Mouse (Mus musculus) heart, postnatal 10 days (tissue): ENCODE results near the gene Zfp692. TPM values are rescaled to one million over a fixed set of nuclear protein-coding genes. Genes with fewer than 3 reads are reported as not detected.
A peak's percentile ranks its signal among the peaks of the same experiment; 100 is the strongest.
"Not testable (repeated sequence)": the region's sequence is repeated elsewhere in the genome, so short reads cannot be mapped to it uniquely, and the experiment has no call there.

Source experiments
- DNase-seq, 2 experiments: peaks; one replicate each; pipeline ENCODE4 v3.0.0; 2021
- intact Hi-C: fragments of 180-260 bp; cut with DNase I; formaldehyde crosslinking; loops from one replicate; pipeline ENCODE4 v1.15.1; 2025
- total RNA-seq, 2 experiments: library from RNA; stranded (reverse); gene quantifications; 2 replicates each; pipeline ENCODE4 v1.2.3; 2021

Gene Zfp692
- total RNA-seq, 2 experiments from 2014 or later = 4.5 TPM

DNA sequence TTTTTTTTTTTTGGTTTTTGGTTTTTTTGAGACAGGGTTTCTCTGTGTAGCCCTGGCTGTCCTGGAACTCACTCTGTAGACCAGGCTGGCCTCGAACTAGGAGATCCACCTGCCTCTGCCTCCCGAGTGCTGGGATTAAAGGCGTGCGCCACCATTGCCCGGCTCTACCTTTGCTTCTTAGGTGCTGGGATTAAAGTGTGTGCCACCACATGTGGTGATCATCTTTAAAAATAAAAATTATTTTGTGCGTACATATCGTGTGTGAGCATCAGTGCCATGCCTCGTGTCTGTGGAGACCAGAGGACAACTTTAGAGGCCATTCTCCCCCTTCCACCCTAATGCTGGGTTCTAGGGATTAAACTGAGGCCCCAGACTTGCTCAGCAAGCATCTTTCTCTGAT lies 1.6 kb upstream of the Zfp692 start:
- DNase-seq, intact Hi-C loops: not testable (repeated sequence)

DNA sequence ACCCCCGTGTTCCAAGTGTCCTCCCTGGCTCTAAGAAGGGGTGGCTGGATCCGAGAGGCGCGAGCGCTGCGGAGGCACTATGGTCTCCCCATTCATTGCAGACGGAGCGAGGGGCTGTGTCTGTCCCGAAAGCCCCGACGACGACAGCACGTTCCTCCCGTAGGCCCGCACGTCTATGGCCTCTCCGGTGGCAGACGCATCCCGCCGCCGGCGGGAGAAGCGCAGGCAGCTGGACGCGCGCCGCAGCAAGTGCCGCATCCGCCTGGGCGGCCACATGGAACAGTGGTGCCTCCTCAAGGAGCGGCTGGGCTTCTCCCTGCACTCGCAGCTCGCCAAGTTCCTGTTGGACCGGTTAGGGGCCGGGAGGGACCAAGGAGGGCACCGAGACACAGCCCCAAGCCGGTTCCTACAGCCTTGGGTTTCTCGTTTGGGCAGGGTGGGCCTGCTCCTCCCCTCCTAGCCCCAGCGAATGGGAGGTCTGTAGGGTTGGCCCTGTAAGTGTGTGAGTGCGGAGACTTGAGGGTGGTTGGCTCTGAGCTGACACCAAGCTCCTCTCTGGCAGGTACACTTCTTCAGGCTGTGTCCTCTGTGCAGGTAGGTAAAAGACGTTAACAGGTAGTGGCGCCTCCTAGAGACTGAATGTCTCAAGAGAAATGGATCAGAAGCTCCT lies 677 bp downstream of the Zfp692 start:
- intact Hi-C loops = no loop called here
- peak; percentile 64 to 66 for DNase-seq

DNA sequence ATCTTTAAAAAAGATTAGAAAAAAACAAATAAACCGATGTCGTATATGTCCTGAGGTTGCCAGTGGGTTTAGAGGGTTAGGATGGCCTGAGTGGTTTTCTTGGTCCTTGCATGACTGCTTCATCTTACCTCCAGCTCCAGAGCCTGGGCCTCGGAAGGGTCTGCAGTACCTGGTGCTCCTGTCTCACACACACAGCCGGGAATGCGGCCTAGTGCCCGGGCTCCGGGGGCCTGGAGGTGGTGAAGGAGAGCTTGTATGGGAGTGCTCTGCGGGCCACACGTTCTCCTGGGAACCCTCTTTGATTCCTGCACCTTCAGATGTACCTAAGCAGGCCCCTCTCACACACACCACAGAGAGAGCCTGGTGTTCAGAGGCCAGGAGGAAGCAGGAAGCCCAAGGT lies 1.8 kb downstream of the Zfp692 start:
- intact Hi-C loops = no loop called here
- no peak for DNase-seq

DNA sequence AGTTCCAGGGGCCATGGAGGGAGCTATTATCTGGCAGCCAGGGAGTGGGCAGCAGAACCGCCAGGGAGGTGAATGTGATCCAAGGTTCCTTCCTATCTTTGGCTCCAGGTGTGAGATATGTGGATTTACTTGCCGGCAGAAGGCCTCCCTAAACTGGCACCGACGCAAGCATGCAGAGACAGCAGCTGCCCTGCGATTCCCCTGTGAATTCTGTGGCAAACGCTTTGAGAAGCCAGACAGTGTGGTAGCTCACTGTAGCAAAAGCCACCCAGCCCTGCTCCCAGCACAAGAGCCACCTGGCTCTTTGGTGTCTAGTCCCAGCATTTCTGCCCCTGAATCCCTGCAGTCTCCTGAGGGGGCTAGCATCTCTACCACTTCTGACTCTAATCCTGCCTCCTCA lies 7.2 kb downstream of the Zfp692 start:
- intact Hi-C loops = no loop called here
- DNase-seq = peak in 1 of 2 experiments; percentile 29

DNA sequence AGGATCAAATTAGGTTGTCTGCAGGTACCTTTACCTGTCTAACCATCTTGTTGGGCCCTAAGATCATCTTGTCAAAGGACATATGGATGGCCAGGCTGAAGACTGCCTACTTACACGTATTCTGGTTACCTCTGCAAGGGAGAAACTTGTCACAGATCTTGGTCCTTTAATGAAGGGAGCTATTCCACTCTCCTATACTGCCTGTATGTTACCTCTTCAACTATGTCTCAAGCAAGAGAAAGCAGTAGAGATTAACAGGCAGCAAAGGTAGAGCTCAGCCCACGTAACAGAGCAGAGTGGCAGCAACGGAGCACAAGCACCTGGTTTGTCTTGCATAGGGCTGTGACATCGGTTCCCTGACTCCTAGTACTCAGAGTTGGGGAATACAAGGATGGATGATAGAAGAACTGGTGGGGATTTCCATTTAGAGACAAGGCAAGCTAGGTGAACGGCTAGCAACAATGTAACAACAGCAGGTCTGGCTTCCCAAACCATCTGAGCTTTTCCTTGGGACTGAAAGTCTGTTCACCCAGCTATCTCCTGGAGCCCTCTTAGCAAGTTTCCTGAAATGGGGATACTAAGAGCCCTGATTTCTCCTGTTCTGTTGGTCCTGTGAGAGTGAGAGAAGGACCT lies 8.8 kb downstream of the Zfp692 start:
- intact Hi-C loops = no loop called here
- no peak for DNase-seq

DNA sequence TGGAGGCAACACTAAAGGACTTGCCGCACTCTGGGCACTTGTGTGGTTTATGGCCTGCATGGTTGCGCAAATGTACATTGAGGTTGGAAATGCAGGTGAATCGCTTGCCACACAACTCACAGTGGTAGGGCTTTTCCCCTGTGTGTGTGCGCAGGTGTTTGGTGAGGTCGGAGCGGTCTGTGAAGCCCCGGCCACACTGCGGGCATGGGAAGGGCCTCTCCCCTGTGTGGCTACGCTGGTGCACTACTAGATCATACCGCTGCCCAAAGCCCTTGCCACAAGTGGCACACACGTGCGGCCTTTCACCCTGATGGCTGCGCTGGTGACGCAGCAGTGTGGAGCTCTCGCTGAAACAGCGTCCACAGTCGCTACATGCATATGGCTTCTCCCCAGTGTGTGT lies 9.5 kb downstream of the Zfp692 start:
- intact Hi-C loops = no loop called here

DNA sequence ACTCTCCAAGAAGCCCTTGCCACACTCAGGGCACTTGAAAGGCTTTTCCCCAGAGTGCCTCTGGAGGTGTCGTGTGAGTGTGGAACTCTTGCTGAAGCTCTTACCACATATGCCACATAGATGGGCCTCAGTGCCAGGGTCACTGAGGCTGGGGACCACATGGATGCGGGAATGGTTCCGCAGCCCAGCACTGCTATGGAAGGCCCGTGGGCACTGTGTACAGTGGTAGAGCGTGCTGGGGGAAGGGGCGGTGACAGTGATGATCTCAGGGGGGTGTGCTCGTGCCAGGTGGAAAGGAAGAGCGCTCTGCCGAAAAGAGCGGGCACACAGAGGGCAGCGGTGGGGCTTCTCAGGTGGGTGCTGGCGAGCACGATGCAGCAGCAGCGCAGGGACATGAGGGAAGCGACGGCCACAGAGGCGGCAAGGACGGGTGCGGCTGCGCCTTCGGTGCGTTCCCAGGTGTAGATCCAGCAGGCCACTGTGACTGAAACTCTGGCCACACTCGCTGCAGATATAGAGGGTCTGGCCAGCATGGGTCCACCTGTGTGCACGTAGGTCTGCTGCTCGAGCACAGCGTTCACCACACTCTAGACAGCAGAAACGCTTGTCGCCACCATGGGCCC lies 10.0 kb downstream of the Zfp692 start:
- DNase-seq = no peak
- intact Hi-C loops = no loop called here

More for the DNA sequence above, 9.5 kb downstream of the Zfp692 start:
- no peak for DNase-seq

DNA sequence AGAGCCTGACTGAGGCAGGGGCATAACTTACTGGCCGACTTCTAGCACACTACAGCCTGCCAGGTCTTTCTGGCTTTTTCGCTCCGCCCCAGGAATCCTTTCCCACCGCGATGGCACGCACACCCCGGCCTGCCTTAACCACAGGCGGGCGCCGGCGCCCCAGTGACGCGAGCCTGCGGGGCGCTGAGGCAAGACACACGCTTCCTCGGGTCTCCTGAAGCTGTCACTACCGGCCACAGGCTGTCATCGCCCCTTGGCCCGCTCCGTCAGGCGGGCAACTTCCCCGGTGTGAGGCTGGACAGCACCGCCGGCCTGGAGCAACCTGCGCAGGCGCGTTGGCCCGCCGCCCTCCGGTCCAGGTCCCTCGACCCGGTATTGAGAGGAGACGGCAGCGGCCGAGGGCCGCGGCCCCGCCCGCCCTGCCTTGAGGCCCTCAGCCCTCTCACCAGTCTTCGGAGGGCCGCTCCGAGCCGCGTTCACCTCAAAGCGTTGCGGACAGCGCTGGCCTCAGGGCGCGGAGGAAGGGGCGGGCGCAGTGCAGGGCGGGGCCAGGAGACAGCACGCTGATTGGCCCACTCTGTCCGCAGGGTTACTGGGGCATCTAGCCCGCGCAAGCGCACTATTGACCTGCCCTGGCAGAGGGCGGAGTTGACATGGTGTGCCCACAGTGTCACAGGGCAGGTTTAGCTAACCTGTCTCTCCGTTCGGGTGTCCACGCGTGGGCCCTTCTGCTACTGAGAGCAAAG lies 16.1 kb downstream of the Zfp692 start:
- intact Hi-C loops = no loop called here

DNA sequence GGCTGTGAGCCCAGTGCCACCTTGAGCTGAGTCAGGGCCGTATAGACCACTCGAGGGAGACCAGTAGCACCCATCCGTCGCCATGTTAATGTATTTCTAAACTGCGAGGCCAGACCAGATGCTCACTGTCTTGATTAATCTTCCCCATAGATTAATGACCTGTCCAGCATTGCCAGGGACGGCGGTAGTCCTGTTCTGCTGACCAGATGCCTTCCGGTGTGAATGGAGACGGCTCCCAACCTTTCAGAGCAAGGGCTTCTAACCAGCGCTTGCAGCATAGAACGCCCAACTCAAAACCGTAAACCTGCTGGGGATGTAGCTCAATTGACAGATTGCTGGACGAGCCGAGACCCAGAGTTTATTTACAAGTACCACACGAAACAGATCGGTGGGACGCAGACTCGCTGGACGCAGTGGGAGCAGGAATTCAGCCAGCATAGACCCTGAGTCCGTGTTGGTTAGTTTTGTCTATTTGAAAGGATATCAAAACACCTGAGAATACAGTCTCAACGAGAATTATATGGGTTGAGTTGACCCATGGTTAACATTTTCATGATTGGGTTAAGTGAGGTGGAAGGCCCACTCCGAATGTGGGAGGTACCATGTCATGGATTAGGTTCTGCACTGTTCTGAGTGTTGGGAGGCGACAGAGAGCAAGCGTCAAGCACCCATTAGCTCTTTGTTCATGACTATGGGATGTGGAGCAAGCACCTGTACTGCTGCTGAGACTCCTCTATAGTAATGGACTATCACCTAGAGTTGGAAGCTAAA lies 16.9 kb downstream of the Zfp692 start:
- intact Hi-C loops = no loop called here
- peak in 1 of 2 experiments; percentile 23 for DNase-seq

More for the DNA sequence above, 16.1 kb downstream of the Zfp692 start:
- DNase-seq = peak; percentile 98

DNA sequence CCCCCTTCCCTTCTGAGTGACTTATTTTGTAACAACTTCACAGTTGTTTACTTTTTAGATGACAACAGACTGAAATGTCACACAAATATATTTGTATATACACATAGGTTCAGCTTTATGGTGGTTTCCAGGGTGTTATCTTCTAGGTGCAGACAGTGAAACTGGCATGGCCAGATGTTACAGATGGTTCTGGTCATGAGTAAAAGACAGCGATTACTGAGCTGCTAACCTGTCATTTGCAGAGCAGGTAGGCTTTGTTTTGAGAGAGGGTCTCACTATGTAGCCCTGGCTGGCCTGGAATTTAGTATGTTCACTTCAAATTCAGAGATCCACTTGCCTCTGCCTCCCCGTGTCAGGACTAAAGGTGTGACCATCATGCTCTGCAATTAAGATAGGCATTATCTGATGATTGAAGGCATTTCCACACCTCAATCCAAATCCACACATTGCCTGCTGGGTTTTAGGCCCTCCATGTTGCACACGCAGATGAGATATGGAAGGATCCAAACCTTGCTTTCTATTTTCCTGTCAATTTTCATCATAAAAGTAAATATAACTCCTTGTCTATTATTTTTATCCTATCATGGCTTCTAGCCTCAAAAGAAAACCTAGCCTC lies 17.9 kb downstream of the Zfp692 start:
- intact Hi-C loops = no loop called here
- DNase-seq = no peak

DNA sequence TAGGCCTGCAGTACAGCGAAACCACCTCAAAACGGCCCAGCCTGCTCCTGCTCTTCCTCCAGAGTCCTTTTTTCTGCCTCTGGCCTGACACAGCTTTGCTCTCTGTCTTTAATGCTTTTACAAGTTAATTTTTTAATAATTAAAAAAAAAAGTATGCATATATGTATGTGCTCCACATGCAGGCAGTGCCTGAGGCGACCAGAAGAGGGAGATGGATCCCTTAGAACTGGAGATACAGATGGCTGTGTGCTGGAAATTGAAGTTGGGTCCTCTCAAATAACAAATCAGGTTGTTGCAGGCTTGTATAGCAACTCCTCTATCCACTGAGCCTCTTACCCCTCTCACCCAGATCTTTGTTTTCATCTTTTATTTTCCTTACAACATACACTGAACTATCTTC lies 19.9 kb downstream of the Zfp692 start:
- intact Hi-C loops = no loop called here
- no peak for DNase-seq

DNA sequence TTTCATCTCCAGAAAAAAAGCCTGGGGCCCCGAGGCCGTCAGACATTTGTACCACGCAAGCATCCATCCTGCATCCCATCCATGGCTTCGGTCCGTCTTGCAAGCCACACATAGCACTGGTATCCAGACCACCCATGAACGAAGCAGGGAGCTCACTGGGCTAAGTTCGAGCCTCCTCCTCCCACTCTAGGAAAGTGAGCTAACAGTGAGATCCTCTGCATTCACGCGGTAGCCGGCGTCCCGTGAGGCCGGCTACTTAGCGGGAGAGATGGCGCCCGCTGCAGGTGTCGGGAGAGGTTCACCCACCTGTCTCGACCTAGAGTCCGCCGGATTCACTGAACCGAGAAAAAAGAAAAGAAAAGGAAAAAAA lies 23.0 kb downstream of the Zfp692 start:
- intact Hi-C loops = loop anchor here (2.0 kb wide), 1 partner anchor 27 kb away; no protein-coding TSS in a partner anchor
- DNase-seq = no peak

DNA sequence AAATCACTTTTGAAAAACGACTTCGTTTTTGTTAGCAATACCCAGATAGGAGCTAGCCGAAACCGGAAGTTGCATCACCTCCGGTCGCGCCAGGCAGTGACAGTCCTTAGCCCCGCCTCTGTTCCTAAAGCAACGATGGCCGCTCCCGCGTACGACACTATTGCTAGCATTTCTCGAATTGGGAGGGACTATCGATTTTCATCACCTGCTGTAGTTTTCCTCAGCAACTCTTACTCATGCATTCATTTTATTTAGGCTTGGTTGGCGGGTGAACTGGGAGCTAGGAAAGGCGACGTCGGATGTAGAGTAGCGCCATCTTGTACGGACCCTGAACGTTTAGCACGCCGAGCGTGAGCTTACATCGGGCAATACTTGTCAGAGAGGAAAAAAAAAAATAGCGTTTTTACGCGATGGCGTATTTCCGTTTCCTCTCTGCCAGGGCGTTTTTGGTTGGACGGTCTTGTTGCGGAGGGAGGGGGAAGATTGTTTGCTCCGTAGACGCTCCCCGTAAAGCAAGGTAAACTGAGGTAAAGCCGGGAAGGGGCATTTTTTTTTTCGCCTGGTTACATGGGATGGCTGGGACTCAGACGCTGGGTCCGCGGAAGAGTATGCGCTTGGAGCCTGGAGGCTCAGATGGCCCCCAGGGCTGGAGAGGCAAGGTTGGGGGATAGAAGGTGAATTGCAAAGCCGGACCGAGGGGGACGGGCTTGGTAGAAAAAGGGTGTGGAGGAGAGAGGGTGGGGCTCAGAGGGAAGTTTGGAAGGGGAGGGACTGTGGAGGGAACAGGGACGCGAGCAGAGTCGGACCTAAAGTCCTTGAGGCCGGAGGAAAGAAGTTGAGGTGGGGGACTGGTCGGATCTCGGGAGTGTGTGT lies 23.6 kb downstream of the Zfp692 start, which contains the start of the genes Zfp672 and Sh3bp5l:
TSS of gene Zfp672 (minus strand) at position 64 of the 873 bp plus-strand sequence.
TSS of gene Sh3bp5l (plus strand) at position 449 of the 873 bp plus-strand sequence.
- intact Hi-C loops = loop anchor here (2.0 kb wide), 1 partner anchor 28 kb away; no protein-coding TSS in a partner anchor
- DNase-seq = peak; percentile 94

DNA sequence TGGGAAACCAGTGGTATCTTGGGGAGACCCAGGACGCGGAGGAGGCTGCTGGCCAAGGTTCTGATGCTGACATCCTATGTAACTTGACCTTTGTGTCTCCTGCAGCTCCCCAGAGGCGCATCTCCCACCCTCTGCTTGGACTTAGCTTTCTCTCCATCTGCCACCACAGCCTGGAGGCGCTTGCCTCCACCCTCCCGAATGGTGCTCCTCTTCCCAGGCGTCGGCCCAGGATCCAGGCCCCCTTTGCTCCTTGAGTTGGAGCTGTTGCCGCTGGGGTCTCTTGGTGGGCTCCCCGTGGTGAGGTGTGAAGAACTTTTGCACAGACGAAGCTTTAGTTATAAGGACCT lies 24.3 kb downstream of the Zfp692 start:
- DNase-seq = no peak
- intact Hi-C loops = loop anchor here (2.0 kb wide), 1 partner anchor 28 kb away; no protein-coding TSS in a partner anchor

DNA sequence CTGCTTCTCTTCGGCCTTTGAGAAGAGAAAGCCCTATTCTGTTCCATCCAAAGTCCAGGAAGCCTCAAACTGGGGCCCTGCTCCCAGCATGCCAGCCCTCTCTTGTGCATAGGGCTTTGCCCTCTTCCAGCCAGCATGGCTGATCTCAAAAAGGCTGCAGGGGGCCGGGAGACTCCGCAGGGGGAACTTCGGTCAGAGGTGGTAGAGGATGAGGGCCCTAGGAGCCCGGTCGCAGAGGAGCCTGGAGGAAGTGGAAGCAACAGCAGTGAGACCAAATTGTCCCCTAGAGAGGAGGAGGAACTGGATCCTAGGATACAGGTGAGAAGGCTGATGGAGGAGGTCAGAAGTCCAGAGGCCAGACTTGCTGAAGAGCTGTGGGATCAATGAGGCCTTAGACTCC lies 24.7 kb downstream of the Zfp692 start:
- intact Hi-C loops = loop anchor here (2.0 kb wide), 1 partner anchor 29 kb away; no protein-coding TSS in a partner anchor
- no peak for DNase-seq

DNA sequence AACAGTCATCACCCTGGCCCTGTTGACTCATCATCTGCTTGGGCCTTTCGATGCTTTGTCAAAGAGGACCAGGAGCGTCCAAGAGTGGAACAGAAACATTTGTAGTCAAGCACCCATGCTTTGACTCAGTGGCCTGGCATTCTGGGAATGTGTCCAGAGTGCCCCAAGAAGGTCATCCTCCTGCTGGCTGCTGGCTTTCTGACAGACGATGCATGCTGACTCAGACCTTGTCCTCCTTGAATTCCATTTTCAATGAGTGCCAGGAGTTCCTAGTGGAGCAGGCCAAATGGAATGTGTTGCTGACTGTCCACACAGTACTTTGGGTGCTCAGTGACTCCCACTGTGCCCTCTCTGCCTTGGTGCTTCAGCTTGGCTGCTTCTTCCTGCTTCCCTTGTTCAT lies 27.9 kb downstream of the Zfp692 start:
- intact Hi-C loops = no loop called here
- DNase-seq = peak; percentile 74 to 80

DNA sequence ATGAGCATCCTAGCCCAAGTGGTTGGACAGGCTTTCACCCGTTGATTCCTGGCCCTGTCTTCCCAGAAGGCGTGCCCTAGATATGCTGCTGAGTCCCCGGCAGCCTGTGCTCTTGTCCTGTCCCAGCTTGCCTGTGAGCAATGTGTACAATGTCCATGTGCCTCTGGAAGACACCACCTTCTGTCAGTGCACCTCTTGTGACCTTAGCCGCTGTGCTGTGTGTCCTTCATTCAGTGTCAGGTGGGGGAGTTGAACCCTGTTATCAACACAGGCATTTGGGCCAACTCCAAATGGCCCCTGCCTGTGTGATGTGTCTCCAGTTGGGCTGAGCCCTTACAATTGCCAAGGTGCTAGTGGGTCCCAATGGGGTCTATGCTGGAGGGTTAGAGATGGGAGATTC lies 39.9 kb downstream of the Zfp692 start:
- no peak for DNase-seq

DNA sequence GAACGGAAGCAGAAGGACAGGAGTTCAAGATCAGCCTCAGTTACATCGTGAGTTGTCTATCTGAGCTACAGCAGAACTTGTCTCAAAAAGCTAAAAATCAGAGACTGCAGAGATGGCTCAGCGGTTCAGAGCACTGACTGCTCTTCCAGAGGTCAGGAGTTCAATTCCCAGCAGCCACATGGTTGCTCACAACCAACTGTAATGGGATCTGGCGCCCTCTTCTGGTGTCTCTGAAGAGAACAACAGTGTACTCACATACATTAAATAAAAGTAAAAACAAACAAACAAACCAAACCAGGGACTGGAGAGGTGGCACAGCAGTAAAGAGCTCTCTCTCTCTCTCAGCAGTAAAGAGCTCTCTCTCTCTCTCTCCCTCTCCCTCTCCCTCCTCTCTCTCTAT lies 43.8 kb downstream of the Zfp692 start:
- intact Hi-C loops = no loop called here
- DNase-seq = no peak

More for the DNA sequence above, 39.9 kb downstream of the Zfp692 start:
- intact Hi-C loops = no loop called here

DNA sequence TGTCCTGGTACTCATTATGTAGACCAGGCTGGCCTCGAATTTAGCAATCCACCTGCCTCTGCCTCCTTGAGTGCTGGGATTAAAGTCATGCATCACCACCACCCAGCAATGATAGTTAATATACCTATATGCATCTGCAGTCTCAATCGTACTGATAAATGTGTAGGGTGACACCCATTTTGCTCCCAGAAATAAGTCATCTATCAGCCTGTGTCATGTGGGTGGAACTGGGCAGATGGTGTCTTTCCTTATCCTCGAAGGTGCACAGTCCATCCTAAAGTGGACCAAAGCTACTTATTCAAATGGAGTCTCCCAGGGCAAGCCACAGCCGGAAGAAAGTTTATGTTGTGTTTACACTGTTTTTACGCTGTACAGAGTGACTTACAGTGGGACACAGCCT lies 44.3 kb downstream of the Zfp692 start:
- no peak for DNase-seq

More for the DNA sequence above, 44.3 kb downstream of the Zfp692 start:
- intact Hi-C loops = no loop called here
